Mouse (Mus musculus) layer of hippocampus, postnatal 36 days (tissue): ENCODE measurements at regions not wholly inside any gene's neighbourhood (a gene's known extent, or its start where the extent isn't known, plus 50 kb on each side); places are given as distances from the start of the nearest gene placed in this dataset.
A peak's percentile ranks its signal among the peaks of the same experiment; 100 is the strongest.

Source experiments
- DNase-seq, 2 experiments: peaks; one replicate each; pipeline ENCODE4 v3.0.0; 2022

DNA sequence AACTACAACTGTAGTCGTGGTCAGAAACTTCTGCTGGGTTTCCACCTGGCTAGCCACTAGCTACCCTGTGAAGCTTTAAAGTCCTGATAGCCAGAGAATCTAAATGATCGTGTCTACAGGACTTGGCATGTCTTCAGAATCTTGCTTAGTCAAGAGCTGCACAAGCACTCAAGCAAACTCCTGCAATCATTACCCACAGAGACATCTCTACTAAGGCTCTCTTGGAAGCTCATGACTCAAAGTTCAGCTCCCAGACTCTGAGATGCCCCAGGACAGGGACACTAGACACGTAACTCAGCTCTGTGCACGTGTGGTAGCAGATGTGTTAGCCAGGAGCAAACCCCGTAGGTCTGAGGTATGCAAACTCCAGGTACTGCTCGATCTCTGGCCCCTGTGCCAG is 242.2 kb downstream of the Rybp start:
- DNase-seq: no peak

DNA sequence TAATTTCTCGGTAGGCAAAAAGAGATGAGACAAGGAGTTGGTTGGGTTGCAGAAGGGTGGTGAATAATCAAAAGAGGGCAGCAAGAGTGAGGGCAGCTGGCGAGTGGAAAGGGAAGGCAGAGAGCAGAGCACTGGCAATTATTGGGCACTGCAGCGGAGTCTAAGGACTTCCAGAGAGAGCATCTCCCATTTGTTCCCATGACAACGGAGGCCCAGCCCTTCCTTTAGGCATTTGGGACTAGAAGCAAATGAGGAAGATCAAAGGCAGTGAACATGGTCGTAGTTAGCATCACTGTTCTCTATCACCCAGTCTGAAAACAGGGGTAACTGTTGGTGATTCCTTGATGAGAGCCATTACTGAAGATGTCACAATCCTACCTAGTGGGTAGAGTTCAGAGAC is 246.1 kb downstream of the Rybp start:
- no peak for DNase-seq

DNA sequence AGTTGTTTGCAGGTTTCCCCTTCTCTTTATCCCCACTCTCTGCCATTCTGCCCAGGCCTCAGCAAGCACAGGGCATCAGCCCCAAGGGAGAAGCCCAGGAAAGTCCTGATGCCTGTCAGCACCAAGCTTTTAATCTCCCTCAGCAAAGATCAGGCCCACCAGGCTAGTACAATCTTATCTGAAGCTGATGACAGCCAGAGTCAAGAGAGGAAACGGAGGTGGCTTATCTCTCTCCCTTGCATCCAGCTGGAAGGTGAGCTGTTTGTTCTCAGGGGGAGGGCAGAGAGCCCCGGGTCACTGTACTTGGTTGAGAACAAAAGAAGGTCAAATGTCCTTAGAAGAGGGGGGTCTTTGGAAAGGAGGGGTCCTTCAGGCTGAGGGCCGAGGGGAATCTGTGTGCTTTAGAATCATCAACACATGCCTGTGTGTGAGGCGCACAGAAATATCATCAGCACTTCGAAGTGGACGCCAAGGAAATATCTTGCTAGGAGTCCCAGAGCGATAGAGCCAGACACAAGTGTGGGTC is 246.8 kb downstream of the Rybp start:
- DNase-seq: no peak

DNA sequence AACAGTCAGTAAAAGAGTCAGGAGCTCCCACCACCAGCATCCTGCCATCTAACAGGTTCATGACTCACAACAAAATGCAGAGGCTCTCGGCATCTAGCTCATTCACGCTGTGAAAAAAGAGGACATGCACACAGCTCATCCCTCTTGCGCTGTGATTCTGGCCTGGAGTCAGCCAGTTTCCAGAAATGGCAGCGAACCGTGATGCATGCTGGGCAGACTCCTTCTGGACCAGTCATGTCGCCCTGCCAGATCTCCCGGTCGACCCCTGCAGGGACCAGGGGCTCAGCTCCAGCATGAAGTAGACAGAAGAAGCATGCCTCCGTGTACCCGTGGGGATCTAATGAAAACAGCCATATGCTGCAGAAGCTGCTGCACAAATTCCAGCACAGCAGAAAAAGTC is 254.6 kb downstream of the Rybp start:
- DNase-seq: peak; percentile 38 to 44

DNA sequence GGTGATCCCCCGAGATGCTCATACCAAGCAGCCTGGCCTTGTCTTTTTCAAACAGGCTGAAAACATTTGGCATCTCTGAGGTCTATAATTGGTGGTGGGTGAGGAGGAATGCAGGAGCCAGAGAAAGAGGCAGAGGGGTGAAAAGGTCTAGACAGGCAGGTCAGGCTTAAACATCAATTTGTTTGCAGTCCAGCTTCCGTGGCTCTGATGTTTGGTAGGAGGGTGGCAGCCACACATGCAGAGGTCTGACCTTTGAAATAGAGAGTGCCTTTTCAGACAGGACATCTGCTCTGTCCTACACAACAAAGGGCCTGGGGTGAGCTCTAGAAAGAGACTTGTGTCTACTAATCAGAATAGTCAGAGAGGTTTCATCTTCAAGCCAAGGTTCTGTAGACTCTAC is 256.8 kb downstream of the Rybp start:
- no peak for DNase-seq

DNA sequence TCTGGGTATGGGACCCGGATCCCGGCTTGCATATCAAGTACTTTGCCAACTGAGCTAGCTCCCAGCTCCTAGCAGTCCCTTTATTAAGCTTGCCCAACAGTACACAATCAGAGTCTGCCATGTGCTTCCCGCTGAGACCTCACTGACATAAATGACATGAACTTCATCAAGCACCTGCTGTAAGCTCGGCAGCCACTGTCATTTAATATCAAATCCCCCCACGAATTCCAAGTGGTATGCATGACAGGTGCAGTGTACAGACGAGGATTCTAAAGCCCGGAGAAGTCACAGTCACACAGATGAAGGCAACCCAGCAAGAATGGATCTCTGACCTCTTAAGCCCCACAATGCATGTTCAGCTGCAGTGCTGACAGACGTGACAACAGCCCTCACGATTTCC is 257.3 kb downstream of the Rybp start:
- no peak for DNase-seq

DNA sequence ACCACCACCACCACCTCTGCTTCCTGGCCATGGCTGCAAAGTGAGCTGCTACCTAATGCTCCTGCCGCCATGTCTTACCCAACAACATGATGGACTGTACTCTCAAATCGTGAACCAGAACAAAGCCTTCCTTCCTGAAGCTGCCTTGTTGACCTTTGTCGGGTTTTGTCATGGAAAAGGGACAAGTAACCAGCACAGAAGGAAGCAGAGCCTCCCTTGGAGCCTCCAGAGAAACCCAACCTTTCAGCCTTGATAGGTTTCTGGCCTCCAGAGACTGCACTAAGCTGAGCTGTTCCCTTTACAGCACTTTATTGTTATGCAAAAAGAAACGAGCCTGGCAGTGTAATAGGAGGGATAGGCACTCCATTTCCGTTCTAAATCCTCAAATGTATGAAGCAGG is 259.8 kb downstream of the Rybp start:
- DNase-seq: no peak

DNA sequence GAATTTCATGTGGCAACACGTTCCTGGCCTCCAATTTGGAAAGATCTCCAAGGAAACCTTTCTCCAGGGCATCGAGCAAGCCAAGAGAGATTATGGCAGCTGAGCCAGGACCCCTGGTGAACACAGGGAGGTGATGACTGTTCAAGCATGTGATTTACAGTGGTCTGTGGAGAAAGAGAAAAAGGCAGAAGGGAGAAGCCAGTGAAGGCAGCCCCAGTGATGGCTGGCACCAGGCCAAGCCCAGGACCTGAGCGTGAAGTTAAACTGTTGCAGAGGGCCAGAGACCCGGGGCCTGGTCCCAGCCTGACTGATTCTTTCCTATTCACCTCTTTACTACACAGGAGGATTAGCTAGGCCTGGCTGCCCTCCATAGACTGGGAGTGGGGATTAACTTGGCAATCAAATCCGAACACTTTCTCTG is 261.7 kb downstream of the Rybp start:
- DNase-seq: no peak

DNA sequence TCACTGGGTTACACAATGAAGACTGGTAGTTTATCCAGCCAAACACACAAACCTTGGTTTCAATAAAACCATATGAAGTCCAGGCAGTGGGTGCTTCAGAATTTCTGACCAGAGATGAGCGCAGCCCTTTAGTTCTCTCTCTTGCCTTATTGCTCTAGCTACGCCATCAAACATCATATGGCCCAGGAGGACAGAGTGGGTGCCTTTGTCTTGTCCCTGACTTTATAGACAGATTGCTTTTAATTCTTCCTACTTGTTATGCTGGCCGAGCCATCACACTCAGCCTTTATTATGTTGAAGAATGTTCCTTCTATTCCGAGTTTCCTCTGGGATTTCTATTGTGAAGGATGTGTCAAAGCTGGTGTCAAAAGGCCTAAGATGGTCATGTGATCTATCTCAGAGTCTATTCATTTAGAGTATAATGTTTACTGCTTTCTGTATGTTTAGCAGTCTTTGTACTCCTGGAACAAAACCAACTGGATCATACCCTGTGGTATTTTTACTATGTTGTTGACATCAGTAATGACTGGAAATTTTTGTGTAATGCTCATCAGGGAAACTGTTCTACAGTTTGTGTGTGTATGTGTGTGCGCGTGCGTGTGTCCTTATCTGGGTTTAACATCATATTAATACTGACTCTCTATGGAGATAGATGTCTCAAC is 263.7 kb downstream of the Rybp start:
- DNase-seq: no peak

DNA sequence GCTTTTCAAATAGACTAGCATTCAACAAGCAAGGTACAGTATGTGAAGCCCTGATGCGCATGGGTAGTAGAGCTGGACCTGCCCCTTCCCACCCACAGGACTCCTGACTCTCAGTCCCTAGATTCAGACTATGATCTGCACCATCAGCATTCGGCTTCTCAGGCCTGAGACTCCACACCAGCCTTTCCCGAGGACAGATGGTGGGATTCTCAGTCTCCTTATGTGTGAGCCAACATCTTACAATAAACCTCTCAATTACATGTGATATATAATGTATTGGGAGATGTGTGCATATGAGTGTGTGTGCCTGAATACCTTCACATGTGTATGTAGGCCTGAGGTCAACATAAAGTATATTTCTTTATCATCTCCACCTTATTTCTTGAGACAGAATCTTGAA is 268.3 kb downstream of the Rybp start:
- no peak for DNase-seq

DNA sequence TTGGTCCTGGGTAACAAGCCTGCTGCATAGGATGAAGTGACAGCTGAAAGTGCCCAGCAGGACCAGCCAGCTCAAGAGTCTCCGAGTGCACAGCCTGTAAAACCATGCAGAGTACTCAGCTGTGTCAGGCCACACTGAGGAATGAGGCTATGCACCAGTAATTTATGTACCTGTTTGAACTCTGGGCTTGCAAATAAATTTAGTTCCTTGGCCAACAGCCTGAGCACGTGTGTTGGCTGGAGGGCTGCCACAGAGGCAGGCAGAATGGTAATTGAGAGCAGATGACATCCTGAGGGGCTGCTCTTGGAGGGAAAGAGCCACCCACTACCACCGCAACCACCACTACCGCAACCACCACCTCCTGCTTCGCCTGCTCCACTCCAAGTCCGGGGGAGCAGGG is 273.3 kb downstream of the Rybp start:
- no peak for DNase-seq

DNA sequence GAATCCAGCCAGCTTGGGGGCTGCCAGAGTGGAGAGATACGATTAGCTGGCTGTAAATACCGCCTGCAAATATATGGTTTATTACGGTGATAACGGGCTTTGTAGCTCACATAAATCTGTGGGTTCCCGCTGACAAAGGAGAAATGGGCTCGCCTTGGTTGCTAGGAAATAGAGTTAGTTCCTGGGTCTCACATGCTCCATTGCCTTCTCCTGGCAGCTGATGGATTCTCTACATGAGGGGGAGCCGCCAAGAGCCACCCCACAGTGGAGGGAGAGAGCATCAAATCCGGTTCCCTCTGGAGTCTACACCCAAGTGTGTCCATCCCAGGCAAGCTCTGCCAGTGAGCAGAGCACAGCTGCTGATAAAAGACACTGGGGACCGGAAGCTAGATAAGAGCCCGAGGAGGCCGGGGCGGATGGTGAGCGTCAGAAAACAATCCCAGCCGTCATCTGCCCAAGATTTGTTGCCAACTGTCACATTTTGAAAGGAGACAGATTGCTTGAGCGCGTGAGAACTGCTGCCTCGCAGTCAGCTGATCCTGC is 275.7 kb downstream of the Rybp start:
- DNase-seq: peak; percentile 70 to 78

DNA sequence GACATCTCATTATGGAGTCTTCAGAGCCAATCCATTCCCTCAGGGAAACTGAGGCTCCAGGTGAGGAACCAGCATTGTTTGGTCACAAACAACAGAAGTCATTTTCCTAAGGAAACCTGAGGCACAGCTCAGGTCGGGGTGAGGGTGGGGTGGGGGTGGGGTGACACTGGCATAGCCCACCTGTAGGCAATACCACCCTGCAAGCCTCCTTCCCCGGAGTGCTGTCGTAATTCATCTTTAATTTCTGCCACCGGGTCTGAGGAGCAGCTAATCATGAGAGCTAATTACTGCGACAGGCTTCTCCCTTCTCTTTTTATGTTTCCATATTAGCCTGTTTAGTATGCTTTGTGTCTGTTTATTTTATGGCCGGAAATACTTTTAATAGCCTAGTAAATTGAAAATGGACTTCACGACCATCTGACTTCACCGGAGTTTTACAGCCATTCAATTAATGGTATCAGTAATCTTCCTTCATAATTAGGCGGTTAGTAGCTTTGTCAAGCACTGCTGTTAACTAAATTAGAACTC is 276.3 kb downstream of the Rybp start:
- no peak for DNase-seq

DNA sequence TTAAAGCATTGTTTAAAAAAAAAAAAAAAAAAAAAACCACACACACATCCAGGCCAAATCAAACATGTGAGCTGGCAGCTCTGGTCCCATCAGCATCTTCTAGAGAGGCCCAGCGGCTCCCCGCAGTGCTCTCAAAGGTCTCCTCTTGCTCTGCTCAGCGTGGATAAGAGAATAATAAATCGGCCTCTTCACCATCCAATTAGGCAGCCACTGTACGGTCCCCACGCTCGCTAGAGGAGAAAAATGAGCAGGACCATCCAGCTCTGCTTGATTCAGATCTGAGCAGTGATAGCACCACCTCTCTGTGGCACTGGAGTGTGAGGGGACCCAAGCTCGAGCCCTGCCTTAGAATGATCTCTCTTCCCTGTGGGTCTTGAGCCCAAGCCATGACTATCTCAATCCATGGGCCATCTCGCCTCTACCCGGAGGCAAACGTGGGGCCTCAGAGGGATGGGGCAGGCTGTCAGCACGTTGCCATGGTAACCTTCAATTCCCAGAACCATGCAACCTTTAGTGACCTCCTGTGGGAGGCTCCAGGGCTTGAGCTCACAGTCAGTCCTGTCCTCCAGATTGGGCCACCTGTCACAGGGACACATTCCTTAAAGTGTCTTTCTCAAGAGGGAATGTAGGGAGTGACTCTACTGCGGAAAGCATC is 273.6 kb upstream of the Prok2 start:
- no peak for DNase-seq

DNA sequence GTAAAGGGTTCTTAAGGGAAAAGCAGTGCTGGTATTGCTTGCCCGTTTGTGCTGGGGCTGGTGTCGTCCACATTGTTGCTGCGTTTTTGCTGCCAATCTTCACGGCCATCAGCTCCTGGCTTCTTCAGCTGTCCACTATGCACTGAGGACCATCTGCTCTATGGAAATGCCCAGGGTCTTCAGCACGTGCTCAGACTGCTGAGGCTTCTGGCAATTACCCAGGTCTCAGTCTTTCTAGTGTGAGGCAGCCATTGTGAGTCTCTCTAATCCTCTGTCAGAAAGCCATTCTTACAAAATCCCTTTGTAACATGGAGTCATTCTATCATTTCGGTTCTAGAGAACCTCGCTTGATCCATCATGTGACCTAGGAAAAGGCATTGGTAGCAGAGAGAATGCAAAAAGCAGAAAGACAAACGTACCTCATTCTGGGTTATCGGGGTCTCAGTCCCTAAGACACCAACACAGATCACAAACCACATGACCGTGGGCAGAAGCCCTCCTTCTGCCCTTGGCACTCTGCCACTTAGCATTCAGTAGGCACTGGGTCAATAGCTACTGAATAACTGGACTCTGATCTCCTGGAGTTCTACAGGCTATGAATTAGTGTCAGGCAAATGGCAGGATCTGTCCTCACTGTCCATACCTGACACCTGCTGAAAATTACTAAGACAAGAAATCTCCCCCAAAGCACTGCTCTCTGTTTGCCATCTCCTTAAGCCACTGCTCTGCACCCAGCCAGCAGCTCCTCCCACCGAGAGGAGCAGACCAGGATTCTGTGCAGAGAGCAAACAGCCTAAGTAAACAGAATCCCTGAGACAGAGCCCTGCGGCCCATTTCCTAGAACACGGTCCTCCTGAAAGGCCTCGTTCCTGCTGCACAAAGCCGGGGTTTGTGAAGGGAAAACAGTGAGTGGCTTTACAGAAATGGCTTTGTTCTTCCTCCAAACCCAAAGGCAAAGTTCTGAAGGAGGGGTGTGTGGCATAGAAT is 270.1 kb upstream of the Prok2 start:
- DNase-seq: no peak

DNA sequence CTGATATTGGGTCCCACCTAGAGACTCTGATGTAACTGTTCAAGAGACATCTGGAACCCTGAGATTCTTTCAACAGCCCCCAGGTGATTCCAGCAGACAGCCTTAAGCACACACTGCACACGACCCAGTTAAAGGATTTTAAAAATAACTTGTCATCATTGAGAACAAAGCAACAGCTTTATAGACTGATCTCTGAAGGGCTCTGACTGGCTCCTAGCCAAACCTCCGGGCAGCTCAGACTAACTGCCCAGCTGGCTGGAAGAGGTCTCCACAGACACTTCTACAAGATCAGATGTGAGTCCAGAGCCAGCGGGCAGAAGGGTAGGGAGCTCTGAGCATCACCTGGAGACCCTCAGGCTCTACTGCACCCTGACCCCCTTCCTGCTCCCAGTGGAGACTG is 267.8 kb upstream of the Prok2 start:
- no peak for DNase-seq

DNA sequence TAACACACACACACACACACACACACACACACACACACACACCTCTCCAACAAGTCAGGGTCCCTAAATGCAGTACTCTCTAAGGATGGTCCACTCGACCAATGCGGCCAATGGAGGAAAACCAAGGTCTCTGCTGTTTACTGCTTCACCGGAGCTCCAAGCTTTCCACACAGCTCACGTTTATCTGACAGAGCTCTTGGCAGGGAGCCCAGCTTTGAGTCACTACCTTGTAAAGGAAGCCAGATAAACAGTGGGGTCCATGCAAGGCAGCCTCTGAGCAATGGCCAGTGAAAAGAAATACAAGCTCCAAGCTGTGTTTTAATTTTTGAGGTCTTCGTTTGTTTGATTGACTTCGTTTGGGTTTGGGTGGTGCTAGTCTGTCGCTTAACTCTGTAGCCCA is 264.9 kb upstream of the Prok2 start:
- DNase-seq: peak in 1 of 2 experiments; percentile 14

DNA sequence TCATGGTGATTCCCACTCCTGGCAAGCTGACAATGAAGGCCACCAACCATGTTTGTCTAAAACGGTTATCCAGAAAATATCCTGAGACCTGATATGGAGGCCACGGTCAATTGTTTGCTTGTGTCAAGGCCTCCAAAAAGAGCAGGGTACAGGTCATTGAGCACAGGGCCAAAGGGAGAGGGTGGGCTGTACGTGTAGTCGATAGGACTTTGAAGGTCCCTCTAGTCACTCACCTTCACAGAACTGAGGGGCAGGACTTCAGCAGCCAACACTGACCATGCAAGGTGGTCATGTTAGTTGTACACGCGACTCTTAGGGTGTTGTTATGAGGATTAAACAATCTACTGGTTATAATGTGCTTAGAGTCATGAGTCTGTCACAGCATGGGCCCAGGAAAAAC is 264.4 kb upstream of the Prok2 start:
- DNase-seq: no peak

DNA sequence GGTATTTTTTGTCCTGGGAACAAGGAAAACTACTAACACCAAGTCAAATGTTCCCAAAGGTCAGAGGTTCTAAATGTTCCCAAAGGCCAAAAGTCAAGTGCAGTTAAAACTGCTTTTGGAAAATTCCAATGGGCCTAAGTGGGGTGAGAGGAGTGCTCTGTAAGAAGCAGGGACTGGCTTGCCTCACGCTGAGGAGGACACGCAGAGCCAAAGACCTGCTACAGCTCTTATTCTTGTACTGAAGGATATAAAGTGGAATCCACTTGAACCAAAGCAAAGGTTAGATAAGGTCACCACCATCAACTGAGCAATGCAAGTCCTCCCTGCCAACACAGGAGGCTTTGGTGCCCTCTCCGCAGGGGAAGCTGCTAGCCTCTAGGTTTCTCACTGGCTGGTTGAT is 260.3 kb upstream of the Prok2 start:
- DNase-seq: no peak

DNA sequence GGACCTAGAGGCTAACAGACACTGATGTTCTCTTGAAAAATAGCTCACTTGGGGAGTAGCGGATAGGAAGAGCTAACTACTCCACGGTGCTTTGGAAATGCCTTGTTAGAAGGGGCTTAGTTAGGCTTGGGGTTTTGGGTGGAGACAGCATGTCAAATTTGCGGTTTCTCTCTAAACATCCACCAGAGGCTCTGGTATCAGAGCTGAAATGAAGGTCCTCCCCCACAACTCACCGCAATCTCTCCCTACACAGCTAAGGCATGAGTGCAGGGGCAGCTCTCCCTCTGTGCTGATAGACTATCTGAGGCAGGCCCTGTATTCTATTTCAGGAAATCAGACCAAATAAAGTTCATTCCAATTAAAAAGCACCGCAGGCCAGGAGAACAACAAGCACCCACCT is 259.1 kb upstream of the Prok2 start:
- DNase-seq: no peak

DNA sequence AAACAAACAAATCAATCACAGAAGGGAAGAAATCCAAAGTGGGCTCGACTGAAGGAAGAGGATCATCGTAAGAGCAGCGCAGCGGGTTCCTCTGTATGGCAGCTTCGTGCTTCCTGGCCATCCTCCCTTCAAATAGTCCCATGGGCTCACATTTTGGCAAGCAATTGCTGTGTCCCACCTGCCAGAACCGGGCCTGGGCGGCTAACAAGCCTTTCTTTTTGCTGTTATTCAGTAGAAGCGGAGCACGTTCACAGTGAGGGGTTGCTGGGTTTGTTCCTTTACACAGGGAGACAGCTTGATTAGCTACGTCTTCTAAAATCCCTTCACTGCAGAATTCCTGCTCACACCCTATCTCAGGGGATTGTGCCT is 258.6 kb upstream of the Prok2 start:
- no peak for DNase-seq

DNA sequence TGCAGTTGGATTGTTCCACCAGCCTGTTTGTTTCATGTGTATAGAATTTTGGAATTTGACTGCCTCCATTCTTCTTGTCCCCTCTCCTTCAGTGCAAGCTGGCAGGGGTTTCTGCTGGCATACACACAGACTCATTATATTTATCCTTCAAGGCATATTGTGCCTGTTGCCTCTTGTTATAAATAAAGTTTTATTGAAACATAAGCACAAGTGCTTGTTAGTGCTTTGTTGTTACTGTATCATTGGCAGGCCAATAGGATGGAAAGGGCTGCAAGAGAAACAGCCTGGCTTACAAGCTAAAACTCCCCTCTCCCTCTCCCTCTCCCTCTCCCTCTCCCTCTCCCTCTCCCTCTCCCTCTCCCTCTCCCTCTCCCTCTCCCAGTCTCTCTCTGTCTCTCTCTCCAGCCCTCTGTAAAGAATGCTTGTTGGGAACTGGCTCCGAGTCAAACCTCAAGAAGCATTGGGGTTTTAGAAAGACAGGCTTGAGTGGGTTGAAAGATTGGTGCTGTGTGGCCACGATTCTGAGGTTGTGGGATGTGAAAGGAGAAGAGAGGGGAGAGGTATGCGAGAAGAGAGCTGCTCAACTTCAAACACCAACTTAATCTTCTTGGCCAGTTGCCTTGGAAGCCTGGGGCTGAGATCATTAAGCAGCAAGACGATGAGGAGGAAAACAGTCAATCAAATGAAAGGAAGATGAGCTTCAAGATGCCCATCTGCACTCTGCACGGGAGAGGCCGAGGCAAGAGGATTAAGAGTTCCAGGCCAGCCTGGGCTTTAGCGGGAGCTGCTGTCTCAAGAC is 258.1 kb upstream of the Prok2 start:
- DNase-seq: no peak
